Comparison of ENCODE assay signal across 20 mouse cellular contexts in genomic region chr10:77333518-77333917, GRCm38 (mm10).
DNase-seq lines count a peak whose midpoint lies in the region; ATAC-seq lines count a peak whose summit lies in the region.
"Had no signal": no experiment of that assay in that cellular context is flagged by ENCODE, and none has a peak within 500 bp of the region (broad histone marks: within the 10 kb centered on the region; RNA-seq: fewer than 3 reads in every experiment).

No protein-coding gene starts in this region.

- peak overlapping the region; percentile 28; the same call in 1 of the 2 replicates for H3K4me2 ChIP-seq in kidney, embryonic 15.5 days
- no peak overlapping the region for H3K4me2 ChIP-seq in midbrain, embryonic 16.5 days (ENCODE audit: low read length)
- H3K4me2 ChIP-seq: hindbrain, embryonic 13.5 days; limb, embryonic 12.5 days; liver, embryonic 13.5 days; neural tube, embryonic 13.5 days had no signal

- H3K27ac ChIP-seq in kidney, embryonic 15.5 days, result no peak overlapping the region
- H3K27ac ChIP-seq in midbrain, embryonic 16.5 days (ENCODE audit: low read length), result no peak overlapping the region
- H3K27ac ChIP-seq: hindbrain, embryonic 13.5 days; left cerebral cortex, adult 2 months; limb, embryonic 12.5 days; liver, embryonic 13.5 days; midbrain, embryonic 10.5 days; neural tube, embryonic 13.5 days had no signal

- 26% methylated on average over 9 of the region's 9 CpGs for WGBS in kidney, embryonic 15.5 days
- WGBS in midbrain, embryonic 16.5 days, result 86% methylated on average over 9 of the region's 9 CpGs

- peak; percentile 11 for DNase-seq in kidney, adult 11 months
- DNase-seq in kidney, adult 8-10 months, result no peak
- DNase-seq in testis, postnatal 10 days (ENCODE audit: low spot score), result peak; percentile 24
- DNase-seq in testis, postnatal 14 days (ENCODE audit: low spot score), result no peak
- DNase-seq in embryo, embryonic 10 days (ENCODE audit: low spot score), result no peak
- DNase-seq: adrenal gland, adult 2 months; cerebellum, postnatal 10 days; gastrocnemius, postnatal 14 days; heart, postnatal 10 days; liver, embryonic 13.5 days had no signal

- H3K4me3 ChIP-seq in kidney, embryonic 15.5 days (replicated peaks), result no peak overlapping the region
- H3K4me3 ChIP-seq in midbrain, embryonic 16.5 days (ENCODE audit: low read depth, low read length), result no peak overlapping the region
- H3K4me3 ChIP-seq: hindbrain, embryonic 13.5 days; left cerebral cortex, adult 2 months; limb, embryonic 12.5 days; liver, embryonic 13.5 days; midbrain, embryonic 10.5 days; neural tube, embryonic 13.5 days had no signal

- H3K27me3 ChIP-seq in kidney, embryonic 15.5 days, result no peaks in the 10 kb centered on the region
- H3K27me3 ChIP-seq in midbrain, embryonic 16.5 days (ENCODE audit: control insufficient read depth, insufficient read depth, low read depth, low read length), result no peaks in the 10 kb centered on the region
- H3K27me3 ChIP-seq: hindbrain, embryonic 13.5 days; liver, embryonic 13.5 days; neural tube, embryonic 13.5 days had no signal

- H3K9me3 ChIP-seq in kidney, embryonic 15.5 days (replicated peaks), result no peaks in the 10 kb centered on the region
- H3K9me3 ChIP-seq in midbrain, embryonic 16.5 days (replicated peaks; ENCODE audit: control insufficient read depth, low read length, poor library complexity, severe bottlenecking), result no peaks in the 10 kb centered on the region
- H3K9me3 ChIP-seq: hindbrain, embryonic 13.5 days; limb, embryonic 12.5 days; liver, embryonic 13.5 days; midbrain, embryonic 10.5 days; neural tube, embryonic 13.5 days had no signal

- no peak overlapping the region for H3K9ac ChIP-seq in kidney, embryonic 15.5 days
- H3K9ac ChIP-seq in midbrain, embryonic 16.5 days (ENCODE audit: low read depth, low read length), result no peak overlapping the region
- H3K9ac ChIP-seq: hindbrain, embryonic 13.5 days; limb, embryonic 12.5 days; liver, embryonic 13.5 days; neural tube, embryonic 13.5 days had no signal

- H3K36me3 ChIP-seq in kidney, embryonic 15.5 days, result no peaks in the 10 kb centered on the region
- H3K36me3 ChIP-seq in midbrain, embryonic 16.5 days (ENCODE audit: control insufficient read depth, insufficient read depth, low read length), result no peaks in the 10 kb centered on the region
- H3K36me3 ChIP-seq: hindbrain, embryonic 13.5 days; limb, embryonic 12.5 days; liver, embryonic 13.5 days; midbrain, embryonic 10.5 days; neural tube, embryonic 13.5 days had no signal

- peak; percentile 59 for ATAC-seq in kidney, embryonic 15.5 days (replicated peaks; ENCODE audit: low FRiP score)
- ATAC-seq in midbrain, embryonic 16.5 days, result no peak
- ATAC-seq: CD4-positive, CD25-positive, alpha-beta regulatory T cell, adult 4 months; forebrain, embryonic 16.5 days; intestine, embryonic 16.5 days had no signal

- peaks cover 28% of the 10 kb centered on the region for H3K4me1 ChIP-seq in kidney, embryonic 15.5 days
- H3K4me1 ChIP-seq in midbrain, embryonic 16.5 days (ENCODE audit: control insufficient read depth, insufficient read depth, low read length), result no peaks in the 10 kb centered on the region

Comparison
In these comparisons a context has a peak if more than half of its experiments do, and no peak if none do; other contexts are left out.
1. DNase-seq: peak in kidney, adult 11 months (single experiment) and testis, postnatal 10 days (single experiment); none in kidney, adult 8-10 months (0 of 2), testis, postnatal 14 days (single experiment) and embryo, embryonic 10 days (single experiment).